In the genomic region with DNA sequence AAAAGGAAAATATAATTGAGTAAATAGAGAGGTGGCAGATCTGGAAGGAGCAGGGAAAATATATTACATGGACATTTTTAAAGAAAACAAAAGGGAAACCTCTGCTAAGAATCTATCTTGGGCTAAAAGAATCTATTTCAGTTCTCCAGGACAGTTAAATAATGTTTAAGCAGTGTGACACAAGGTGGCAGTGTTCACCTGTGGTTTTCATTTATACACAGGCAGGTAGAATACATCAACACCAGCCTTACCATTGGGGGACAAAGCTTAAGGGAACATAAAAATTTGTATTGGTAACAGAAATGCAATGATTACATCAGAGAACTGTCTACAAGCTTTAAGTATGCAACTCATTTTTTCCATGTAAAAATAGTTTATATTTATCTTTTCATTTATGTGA, we compare ENCODE assay signal across 9 mouse cellular contexts.
DNase-seq lines count a peak whose midpoint lies in the region; ATAC-seq and TF ChIP-seq lines count a peak whose summit lies in the region.
"Had no signal": no experiment of that assay in that cellular context is flagged by ENCODE, and none has a peak within 500 bp of the region (broad histone marks: within the 10 kb centered on the region; RNA-seq: fewer than 3 reads in every experiment).

No protein-coding gene starts in this region.

- TF ChIP-seq CTCF in forebrain, postnatal 0 days (IDR thresholded peaks at IDR 0.05; ENCODE audit: low read depth) = peak; percentile 60
- 0 out of 2 replicates have a peak, but pooled peaks have one; percentile 5 for TF ChIP-seq CTCF in cortical plate, adult 2 months (IDR thresholded peaks at IDR 0.05; ENCODE audit: extremely low read depth, insufficient read depth, low read length)

- no peak overlapping the region for H3K27ac ChIP-seq in forebrain, postnatal 0 days (ENCODE audit: low read depth, low read length)
- H3K27ac ChIP-seq in forebrain, embryonic 12.5 days = no peak overlapping the region
- no peak overlapping the region for H3K27ac ChIP-seq in midbrain, embryonic 16.5 days (ENCODE audit: low read length)
- no peak overlapping the region for H3K27ac ChIP-seq in midbrain, embryonic 13.5 days
- no peak overlapping the region for H3K27ac ChIP-seq in cortical plate, adult 2 months (ENCODE audit: insufficient read depth, low read length)
- H3K27ac ChIP-seq: limb, embryonic 13.5 days had no signal

- peak; percentile 77 for DNase-seq in forebrain, postnatal 0 days
- peak; percentile 22 to 39 for DNase-seq in left cerebral cortex, adult 18-20 months (ENCODE audit: low spot score in 2 of 2)
- no peak for DNase-seq in c-Kit-positive CD71-positive TER-119-positive erythroid progenitor cells, embryonic 14.5 days (ENCODE audit: low spot score)
- no peak for DNase-seq in spleen, adult 12 weeks (ENCODE audit: low spot score)

- no peaks in the 10 kb centered on the region for H3K4me1 ChIP-seq in forebrain, postnatal 0 days (ENCODE audit: insufficient read depth)
- H3K4me1 ChIP-seq in forebrain, embryonic 12.5 days = no peaks in the 10 kb centered on the region
- H3K4me1 ChIP-seq in midbrain, embryonic 16.5 days (ENCODE audit: control insufficient read depth, insufficient read depth, low read length) = no peaks in the 10 kb centered on the region
- no peaks in the 10 kb centered on the region for H3K4me1 ChIP-seq in midbrain, embryonic 13.5 days (replicated peaks)
- H3K4me1 ChIP-seq in cortical plate, adult 2 months (ENCODE audit: control insufficient read depth, insufficient read depth, low read length) = no peaks in the 10 kb centered on the region
- H3K4me1 ChIP-seq: limb, embryonic 13.5 days had no signal

- peak; percentile 68; the same call in 1 of the 2 replicates for ATAC-seq in forebrain, postnatal 0 days
- ATAC-seq in forebrain, embryonic 12.5 days (ENCODE audit: low FRiP score) = no peak
- peak; percentile 77 for ATAC-seq in midbrain, embryonic 16.5 days
- ATAC-seq in midbrain, embryonic 13.5 days = no peak

- H3K4me3 ChIP-seq in forebrain, postnatal 0 days (ENCODE audit: low read depth, low read length) = no peak overlapping the region
- H3K4me3 ChIP-seq in forebrain, embryonic 12.5 days (replicated peaks) = no peak overlapping the region
- no peak overlapping the region for H3K4me3 ChIP-seq in midbrain, embryonic 16.5 days (ENCODE audit: low read depth, low read length)
- no peak overlapping the region for H3K4me3 ChIP-seq in midbrain, embryonic 13.5 days (replicated peaks)
- H3K4me3 ChIP-seq in cortical plate, adult 2 months (ENCODE audit: insufficient read depth, low read length) = no peak overlapping the region
- H3K4me3 ChIP-seq: limb, embryonic 13.5 days had no signal

- H3K4me2 ChIP-seq in forebrain, postnatal 0 days (ENCODE audit: low read depth) = no peak overlapping the region
- no peak overlapping the region for H3K4me2 ChIP-seq in forebrain, embryonic 12.5 days
- no peak overlapping the region for H3K4me2 ChIP-seq in midbrain, embryonic 16.5 days (ENCODE audit: low read length)
- H3K4me2 ChIP-seq in midbrain, embryonic 13.5 days (replicated peaks) = no peak overlapping the region
- H3K4me2 ChIP-seq: limb, embryonic 13.5 days had no signal

- TF ChIP-seq POLR2A in cortical plate, adult 2 months (IDR thresholded peaks at IDR 0.05; ENCODE audit: extremely low read depth, insufficient read depth, low read length) = no peak

- no peak overlapping the region for H3K9ac ChIP-seq in forebrain, postnatal 0 days
- no peak overlapping the region for H3K9ac ChIP-seq in forebrain, embryonic 12.5 days
- no peak overlapping the region for H3K9ac ChIP-seq in midbrain, embryonic 16.5 days (ENCODE audit: low read depth, low read length)
- no peak overlapping the region for H3K9ac ChIP-seq in midbrain, embryonic 13.5 days (replicated peaks)
- H3K9ac ChIP-seq: limb, embryonic 13.5 days had no signal

- no peaks in the 10 kb centered on the region for H3K36me3 ChIP-seq in forebrain, postnatal 0 days (ENCODE audit: insufficient read depth)
- no peaks in the 10 kb centered on the region for H3K36me3 ChIP-seq in forebrain, embryonic 12.5 days (replicated peaks)
- no peaks in the 10 kb centered on the region for H3K36me3 ChIP-seq in midbrain, embryonic 16.5 days (ENCODE audit: control insufficient read depth, insufficient read depth, low read length)
- H3K36me3 ChIP-seq in midbrain, embryonic 13.5 days = no peaks in the 10 kb centered on the region
- H3K36me3 ChIP-seq: limb, embryonic 13.5 days had no signal

- H3K9me3 ChIP-seq in forebrain, postnatal 0 days (ENCODE audit: low read length) = no peaks in the 10 kb centered on the region
- no peaks in the 10 kb centered on the region for H3K9me3 ChIP-seq in forebrain, embryonic 12.5 days
- no peaks in the 10 kb centered on the region for H3K9me3 ChIP-seq in midbrain, embryonic 16.5 days (replicated peaks; ENCODE audit: control insufficient read depth, low read length, poor library complexity, severe bottlenecking)
- no peaks in the 10 kb centered on the region for H3K9me3 ChIP-seq in midbrain, embryonic 13.5 days
- H3K9me3 ChIP-seq: limb, embryonic 13.5 days had no signal

- H3K27me3 ChIP-seq in forebrain, postnatal 0 days (ENCODE audit: insufficient read depth, low read length) = no peaks in the 10 kb centered on the region
- H3K27me3 ChIP-seq in forebrain, embryonic 12.5 days = no peaks in the 10 kb centered on the region
- H3K27me3 ChIP-seq in midbrain, embryonic 16.5 days (ENCODE audit: control insufficient read depth, insufficient read depth, low read depth, low read length) = no peaks in the 10 kb centered on the region
- H3K27me3 ChIP-seq in midbrain, embryonic 13.5 days = no peaks in the 10 kb centered on the region
- H3K27me3 ChIP-seq: limb, embryonic 13.5 days had no signal

Comparison
In these comparisons a context has a peak if more than half of its experiments do, and no peak if none do; other contexts are left out.
1. ATAC-seq: peak in forebrain, postnatal 0 days (single experiment) and midbrain, embryonic 16.5 days (single experiment); none in forebrain, embryonic 12.5 days (single experiment) and midbrain, embryonic 13.5 days (single experiment).
2. DNase-seq: peak in forebrain, postnatal 0 days (single experiment) and left cerebral cortex, adult 18-20 months (2 of 2); none in c-Kit-positive CD71-positive TER-119-positive erythroid progenitor cells, embryonic 14.5 days (single experiment) and spleen, adult 12 weeks (single experiment).